Mouse (Mus musculus) gastrocnemius, postnatal 14 days (tissue): Measurements from ENCODE around the gene Gm9999. TPM values are rescaled to one million over a fixed set of nuclear protein-coding genes. Genes with fewer than 3 reads are reported as not detected.
"Not testable (repeated sequence)": the region's sequence is repeated elsewhere in the genome, so short reads cannot be mapped to it uniquely, and the experiment has no call there.

Experiments
- DNase-seq: peaks from one replicate; pipeline ENCODE4 v3.0.0; 2021; ENCODE audit warnings: mixed read lengths
- intact Hi-C: fragments of 180-260 bp; cut with DNase I; formaldehyde crosslinking; loops from one replicate; pipeline ENCODE4 v1.15.1; 2025; ENCODE audit warnings: low total_unique reads
- long read RNA-seq, 2 experiments: library from polyadenylated mRNA; stranded (forward); transcript quantifications; one replicate each; pipeline ENCODE4 v2.0.0; 2021
- total RNA-seq, 2 experiments: library from RNA; stranded (reverse); gene quantifications; 2 replicates each; pipeline ENCODE4 v1.2.3; 2021

The Gm9999 gene
- not detected for total RNA-seq
- long read RNA-seq, experiment 1 = 0 reads
- long read RNA-seq, experiment 2 = 0 reads

GRCm38 (mm10) chr7:46983280-46983679 lies at the start of gene Gm9999:
Gene Gm9999, plus strand, starts transcription at chr7:46983580.
- intact Hi-C loops = no loop called here

DNA sequence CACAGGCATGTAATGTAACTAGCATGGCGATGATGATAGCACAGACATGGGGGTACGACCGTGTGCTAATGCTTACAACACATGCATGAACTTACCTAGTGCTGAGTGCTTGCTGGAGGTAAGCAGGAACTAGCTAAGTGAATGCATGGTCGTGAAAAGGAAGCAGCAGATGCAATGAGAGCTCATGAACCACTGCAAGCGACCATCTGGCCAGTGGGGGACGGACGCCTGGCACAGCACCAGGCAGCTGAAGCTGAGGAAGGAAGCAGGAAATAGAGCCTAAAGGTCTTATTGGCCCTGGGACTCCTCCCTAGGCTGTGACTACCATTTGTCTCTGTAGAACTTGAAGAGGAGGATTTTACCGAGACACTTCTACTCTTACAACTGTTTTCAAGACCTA lies 48.6 kb upstream of the Gm9999 start:
- intact Hi-C loops = no loop called here
- no peak for DNase-seq

More at GRCm38 (mm10) chr7:46983280-46983679, at the start of gene Gm9999:
- no peak for DNase-seq

GRCm38 (mm10) chr7:46935847-46936246 lies 47.5 kb upstream of the Gm9999 start:
- intact Hi-C loops = no loop called here
- peak; percentile 6 for DNase-seq

GRCm38 (mm10) chr7:46957831-46958691 lies 25.3 kb upstream of the Gm9999 start, which contains the start of gene Uevld:
Gene Uevld, minus strand, starts transcription at chr7:46958527.
- peak; percentile 94 for DNase-seq
- intact Hi-C loops = no loop called here

DNA sequence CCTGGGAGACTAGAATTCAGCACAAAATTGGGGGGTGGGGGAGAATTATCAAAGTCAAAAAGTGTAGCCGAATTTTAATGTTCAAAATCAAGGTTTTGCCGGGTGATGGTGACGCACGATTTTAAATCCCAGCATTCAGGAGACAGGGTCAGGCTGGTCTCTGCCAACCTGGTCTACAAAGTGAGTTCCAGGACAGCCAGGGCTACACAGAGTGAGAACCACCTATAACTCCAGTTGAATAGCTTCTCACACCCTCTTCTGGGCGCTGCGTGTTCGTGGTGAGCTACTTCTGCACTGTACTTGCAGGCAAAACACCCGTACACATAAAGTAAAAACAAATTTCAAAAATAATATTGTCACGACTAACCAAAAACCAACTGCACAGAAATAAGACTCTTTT lies 24.5 kb upstream of the Gm9999 start:
- DNase-seq = no peak
- intact Hi-C loops = no loop called here

GRCm38 (mm10) chr7:46960991-46961390 lies 22.4 kb upstream of the Gm9999 start:
- DNase-seq = no peak
- intact Hi-C loops = no loop called here

DNA sequence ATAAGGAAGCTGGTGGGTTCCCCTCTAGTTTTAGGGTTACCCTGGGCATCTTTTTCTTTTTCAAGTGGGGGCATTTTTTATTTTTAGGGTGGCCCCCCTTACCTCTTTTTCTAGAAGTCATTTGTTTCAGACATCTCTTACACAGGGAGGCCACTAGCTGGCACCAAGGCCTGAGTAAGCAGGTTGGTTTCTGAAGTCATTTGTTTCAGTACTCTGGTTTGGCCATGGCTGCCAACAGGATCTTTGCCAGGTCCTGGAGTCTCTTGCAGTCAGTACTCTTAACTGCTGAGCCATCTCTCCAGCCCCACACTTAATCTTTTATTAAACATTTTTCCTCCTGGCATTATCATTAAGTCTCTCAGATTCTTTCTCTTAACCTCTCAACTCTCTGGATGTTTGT lies 21.2 kb upstream of the Gm9999 start:
- no peak for DNase-seq
- intact Hi-C loops = loop anchor here (2.0 kb wide), 1 partner anchor 53 kb away; no protein-coding TSS in a partner anchor

DNA sequence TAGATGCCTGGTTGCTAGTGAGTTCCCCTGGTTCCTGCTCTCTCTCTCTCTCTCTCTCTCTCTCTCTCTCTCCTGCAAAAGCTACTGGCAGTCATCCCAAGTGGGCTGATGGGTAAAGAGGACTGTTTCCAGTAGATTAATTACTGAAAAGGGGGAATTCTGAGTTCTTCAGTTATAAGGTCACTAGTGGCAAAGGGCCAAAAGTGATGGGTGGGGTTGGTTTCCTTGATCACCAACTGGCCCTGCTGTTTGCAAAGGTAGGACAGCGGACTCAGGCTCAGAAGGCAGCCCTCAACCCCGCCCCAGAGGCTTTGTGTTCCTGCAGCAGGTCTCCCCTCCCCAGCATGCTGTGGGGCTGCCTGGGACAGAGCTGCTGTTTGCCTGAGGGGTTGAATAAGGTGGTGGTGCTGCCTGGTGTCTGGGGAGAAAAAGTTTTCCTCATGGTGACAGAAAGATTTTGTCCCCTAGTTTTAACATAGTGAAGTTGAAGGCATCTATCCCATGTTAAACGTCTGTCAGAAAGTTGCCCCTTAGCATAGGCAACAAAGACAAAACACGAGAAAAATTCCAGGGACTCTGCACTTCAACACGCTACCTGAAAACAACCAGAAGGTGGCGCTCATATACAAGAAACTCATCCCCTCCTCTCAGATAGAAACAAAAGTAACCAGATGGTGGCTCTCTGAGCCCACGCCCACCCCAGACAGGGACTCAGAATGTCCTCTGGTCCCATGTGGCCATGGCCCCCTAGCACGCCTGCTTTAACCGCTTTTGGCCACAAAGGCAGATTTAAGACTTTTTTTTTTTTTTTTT lies 20.4 kb upstream of the Gm9999 start:
- peak; percentile 56 for DNase-seq
- intact Hi-C loops = loop anchor here (2.0 kb wide), 1 partner anchor 52 kb away; no protein-coding TSS in a partner anchor

- intact Hi-C loops = no loop called here
- DNase-seq = no peak
Measured at GRCm38 (mm10) chr7:46964070-46964469, 19.3 kb upstream of the Gm9999 start.

DNA sequence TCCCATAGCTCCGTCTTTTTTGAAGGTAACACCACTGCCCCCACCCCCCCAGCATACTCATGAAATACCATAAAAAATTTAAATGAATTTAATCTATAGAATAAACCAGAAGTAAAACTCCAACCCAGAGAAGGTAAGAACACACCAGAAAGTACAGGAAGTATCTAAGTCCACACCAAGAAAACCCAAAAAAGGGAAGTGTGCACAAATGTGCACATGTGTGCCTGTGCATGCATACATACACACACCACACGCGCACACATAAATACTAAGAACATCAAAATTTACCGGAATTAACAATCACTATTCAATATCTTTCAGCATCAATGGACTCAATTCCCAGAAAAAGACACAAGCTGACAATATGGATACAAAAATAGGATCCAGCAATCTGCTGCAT lies 13.5 kb upstream of the Gm9999 start:
- intact Hi-C loops = loop anchor here (5.0 kb wide), 1 partner anchor 177 kb away; no protein-coding TSS in a partner anchor
- no peak for DNase-seq

GRCm38 (mm10) chr7:46974648-46975047 lies 8.7 kb upstream of the Gm9999 start:
- intact Hi-C loops = no loop called here
- DNase-seq = no peak

DNA sequence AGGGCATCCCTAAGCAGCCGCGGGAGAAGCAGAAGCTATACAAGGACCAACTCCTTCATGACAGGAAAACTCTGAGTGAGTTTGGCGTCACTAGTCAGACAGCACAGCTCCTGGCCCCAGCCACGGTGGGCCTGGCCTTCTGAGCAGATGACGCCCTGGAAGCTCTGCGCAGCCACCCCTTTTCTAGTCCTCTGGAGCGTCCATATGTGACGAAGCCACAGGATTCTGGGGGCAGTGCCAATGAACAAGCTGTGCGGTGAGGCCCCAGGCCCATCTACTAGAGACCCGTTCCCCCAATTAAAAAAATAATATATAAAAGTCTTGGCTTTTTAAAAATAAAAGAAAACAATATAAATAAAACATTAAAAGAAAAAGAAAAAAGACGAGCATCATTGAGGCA lies 7.9 kb upstream of the Gm9999 start:
- intact Hi-C loops = no loop called here

DNA sequence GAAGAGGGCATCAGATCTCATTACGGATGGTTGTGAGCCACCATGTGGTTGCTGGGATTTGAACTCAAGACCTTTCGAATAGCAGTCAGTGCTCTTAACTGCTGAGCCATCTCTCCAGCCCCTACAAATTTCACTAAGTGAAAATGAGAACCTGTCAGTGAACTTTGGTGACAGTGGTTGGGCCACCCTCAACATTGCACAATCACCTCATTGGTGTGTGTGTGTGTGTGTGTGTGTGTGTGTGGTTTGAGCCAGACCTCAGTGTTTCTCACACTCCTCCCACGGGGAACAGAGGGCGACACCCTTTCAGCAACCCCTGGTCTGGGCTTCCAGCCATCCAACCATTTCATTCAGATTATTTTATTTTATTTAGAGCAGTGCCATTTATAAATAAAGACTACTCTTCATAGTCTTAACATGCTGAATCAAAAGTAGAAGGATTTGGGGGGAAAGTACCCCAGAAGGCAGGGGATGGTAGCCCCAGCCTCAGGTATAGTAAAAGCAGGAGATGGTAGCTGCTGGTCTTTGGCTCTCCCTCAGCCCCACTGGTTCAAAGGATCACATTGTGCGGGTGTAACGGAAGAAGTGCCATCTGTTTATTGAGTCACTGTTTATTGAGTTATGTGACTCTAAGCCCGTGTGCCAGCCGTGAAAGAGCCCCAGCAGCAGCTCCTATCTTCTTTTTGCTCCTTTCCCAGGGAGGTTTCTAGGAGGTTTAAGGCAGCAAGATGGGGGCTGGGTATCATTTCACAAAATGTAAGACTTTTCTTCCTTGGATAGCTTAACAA lies 2.5 kb downstream of the Gm9999 start:
- DNase-seq = no peak
- intact Hi-C loops = no loop called here

More for the DNA sequence above, 7.9 kb upstream of the Gm9999 start:
- no peak for DNase-seq

GRCm38 (mm10) chr7:46986646-46987045 lies 3.3 kb downstream of the Gm9999 start:
- intact Hi-C loops = no loop called here
- DNase-seq = peak; percentile 21

DNA sequence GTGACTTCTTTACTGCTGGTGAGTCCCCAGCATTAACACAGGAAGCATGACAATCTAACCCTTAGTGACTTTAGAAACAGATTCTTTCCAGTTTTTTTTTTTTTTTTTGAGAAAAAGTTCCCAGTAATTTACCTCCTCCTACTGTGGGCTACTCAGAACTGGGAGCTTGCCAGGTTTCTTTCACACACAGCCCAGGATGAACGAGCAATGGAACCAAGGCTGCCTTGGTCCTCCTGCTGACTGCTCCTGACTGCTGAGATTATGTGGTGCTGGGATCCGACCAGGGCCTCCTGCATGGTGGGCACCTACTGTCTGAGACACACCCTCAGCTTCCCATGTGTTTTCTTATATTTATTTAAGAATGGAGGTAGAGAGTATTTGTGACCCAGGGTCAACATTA lies 3.7 kb downstream of the Gm9999 start:
- intact Hi-C loops = no loop called here
- no peak for DNase-seq

DNA sequence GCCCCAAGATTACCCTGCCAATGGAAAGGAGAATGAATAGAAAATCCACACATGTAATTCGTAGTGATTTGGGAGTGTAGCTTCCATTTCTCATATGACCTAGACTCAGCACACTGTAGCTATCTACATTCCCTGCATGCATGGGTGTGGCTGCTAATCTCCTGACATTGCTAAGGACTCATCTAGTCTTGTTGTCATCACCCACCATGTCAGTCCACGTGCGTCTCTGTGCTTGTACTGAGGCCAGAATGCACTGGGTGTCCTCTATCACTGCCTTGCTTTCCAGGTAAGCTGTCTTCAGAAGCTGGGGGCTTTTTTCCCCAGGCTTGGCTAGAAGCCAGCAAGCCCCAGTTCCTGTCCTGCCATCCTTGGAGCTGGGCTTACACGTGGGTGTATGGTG lies 6.0 kb downstream of the Gm9999 start:
- intact Hi-C loops, DNase-seq: not testable (repeated sequence)

- DNase-seq = no peak
- intact Hi-C loops = no loop called here
Measured at GRCm38 (mm10) chr7:46993079-46993478, 9.7 kb downstream of the Gm9999 start.

DNA sequence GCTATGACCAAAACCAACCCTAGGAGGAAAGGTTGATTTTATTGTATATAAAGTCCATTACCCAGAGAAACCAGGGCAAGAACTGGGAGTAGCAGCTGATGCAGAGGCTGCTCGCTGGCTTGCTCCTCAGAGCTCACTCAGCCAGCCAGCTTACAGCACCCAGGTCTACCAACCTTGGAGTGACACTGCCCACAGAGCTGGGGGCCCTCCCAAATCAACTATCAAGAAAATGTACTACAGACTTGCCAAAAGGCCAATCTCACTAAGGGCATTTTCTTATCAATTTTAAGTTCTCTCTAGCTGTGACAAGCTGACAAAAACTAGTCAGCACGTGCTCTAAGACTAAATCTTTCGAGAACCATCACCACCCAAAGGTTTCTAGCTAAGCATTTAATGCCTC lies 12.2 kb downstream of the Gm9999 start:
- no peak for DNase-seq

DNA sequence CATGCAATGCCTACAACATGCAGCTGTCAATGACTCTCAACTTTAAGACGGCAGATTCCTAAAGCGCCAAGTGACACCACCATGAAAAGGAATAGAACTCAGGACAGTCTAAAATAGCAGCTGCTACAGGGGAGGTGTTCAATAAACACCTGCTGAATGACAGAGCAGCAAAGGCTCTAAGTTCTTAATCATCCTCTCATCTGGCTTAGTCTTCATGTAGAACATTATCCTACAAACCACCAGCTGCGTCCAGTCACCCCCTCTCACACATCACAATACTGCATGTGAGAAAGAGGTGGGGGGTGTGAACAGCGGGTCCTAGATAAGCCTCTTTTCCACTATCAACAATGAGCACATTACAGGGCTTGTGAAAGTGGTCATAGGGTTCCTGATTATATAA lies 13.6 kb downstream of the Gm9999 start:
- intact Hi-C loops = no loop called here
- no peak for DNase-seq

More for the DNA sequence above, 12.2 kb downstream of the Gm9999 start:
- intact Hi-C loops = no loop called here
